Mouse (Mus musculus): ENCODE results near the gene Cdk11b. TPM values are rescaled to one million over a fixed set of nuclear protein-coding genes. Genes with fewer than 3 reads are reported as not detected.
A peak's percentile ranks its signal among the peaks of the same experiment; 100 is the strongest.

Cdk11b gene
- polyA plus RNA-seq, 1 experiment from 2014 or later, result 56.3 TPM

GRCm38 (mm10) chr4:155654183-155654455, 29.5 kb downstream of the Cdk11b start:
- WGBS, result 1% methylated on average over 6 of the region's 6 CpGs
- peaks cover 18% of the 10 kb centered on the region; the same call in 1 of the 2 replicates for H3K27me3 ChIP-seq (ENCODE audit: insufficient read depth, low read length)
- TF ChIP-seq CTCF (IDR thresholded peaks at IDR 0.05; ENCODE audit: low read depth), result no peak
- H3K4me1 ChIP-seq (ENCODE audit: insufficient read depth), result peaks cover 12% of the 10 kb centered on the region; the same call in 1 of the 2 replicates
- peak overlapping the region; percentile 63 for H3K9ac ChIP-seq
- peak overlapping the region; percentile 48 for H3K4me3 ChIP-seq (ENCODE audit: low read depth, low read length)
- DNase-seq (no peak), ATAC-seq (ENCODE audit: insufficient read depth) (no peak)
- H3K36me3 ChIP-seq (ENCODE audit: insufficient read depth), result peaks cover 38% of the 10 kb centered on the region
- no peaks in the 10 kb centered on the region for H3K9me3 ChIP-seq (ENCODE audit: low read depth, low read length)
- H3K27ac ChIP-seq (ENCODE audit: low read depth), result no peak overlapping the region
- H3K4me2 ChIP-seq, result peak overlapping the region; percentile 91

GRCm38 (mm10) chr4:155654456-155655298, 30.0 kb downstream of the Cdk11b start:
- peak; percentile 57 for ATAC-seq (ENCODE audit: insufficient read depth)
- no peaks in the 10 kb centered on the region for H3K9me3 ChIP-seq (ENCODE audit: low read depth, low read length)
- H3K27ac ChIP-seq (ENCODE audit: low read depth), result peak overlapping the region; percentile 12; the same call in 1 of the 2 replicates
- no peak for TF ChIP-seq CTCF (IDR thresholded peaks at IDR 0.05; ENCODE audit: low read depth)
- H3K4me1 ChIP-seq (ENCODE audit: insufficient read depth), result peaks cover 12% of the 10 kb centered on the region; the same call in 1 of the 2 replicates
- H3K4me2 ChIP-seq, result peak overlapping the region; percentile 91
- H3K36me3 ChIP-seq (ENCODE audit: insufficient read depth), result peaks cover 38% of the 10 kb centered on the region
- H3K27me3 ChIP-seq (ENCODE audit: insufficient read depth, low read length), result peaks cover 18% of the 10 kb centered on the region; the same call in 1 of the 2 replicates
- peak overlapping the region; percentile 48 for H3K4me3 ChIP-seq (ENCODE audit: low read depth, low read length)
- 2% methylated on average over 52 of the region's 52 CpGs for WGBS
- peak; percentile 80 for DNase-seq
- H3K9ac ChIP-seq, result peak overlapping the region; percentile 63

- peaks cover 24% of the 10 kb centered on the region for H3K36me3 ChIP-seq (ENCODE audit: insufficient read depth)
- DNase-seq, result no peak
- TF ChIP-seq CTCF (IDR thresholded peaks at IDR 0.05; ENCODE audit: low read depth), result no peak
- peaks cover 18% of the 10 kb centered on the region; the same call in 1 of the 2 replicates for H3K27me3 ChIP-seq (ENCODE audit: insufficient read depth, low read length)
- no peak overlapping the region for H3K4me2 ChIP-seq
- 88% methylated on average over 13 of the region's 13 CpGs for WGBS
- no peak overlapping the region for H3K4me3 ChIP-seq (ENCODE audit: low read depth, low read length)
- H3K27ac ChIP-seq (ENCODE audit: low read depth), result no peak overlapping the region
- no peak for ATAC-seq (ENCODE audit: insufficient read depth)
- H3K9ac ChIP-seq, result no peak overlapping the region
- peaks cover 12% of the 10 kb centered on the region; the same call in 1 of the 2 replicates for H3K4me1 ChIP-seq (ENCODE audit: insufficient read depth)
- no peaks in the 10 kb centered on the region for H3K9me3 ChIP-seq (ENCODE audit: low read depth, low read length)
These were observed 31.6 kb downstream of the Cdk11b start for GRCm38 (mm10) chr4:155656214-155656751.

GRCm38 (mm10) chr4:155658961-155659360, 34.3 kb downstream of the Cdk11b start:
- H3K27ac ChIP-seq (ENCODE audit: low read depth), result no peak overlapping the region
- peaks cover 13% of the 10 kb centered on the region; the same call in 1 of the 2 replicates for H3K27me3 ChIP-seq (ENCODE audit: insufficient read depth, low read length)
- no peaks in the 10 kb centered on the region for H3K9me3 ChIP-seq (ENCODE audit: low read depth, low read length)
- WGBS, result 89% methylated on average over 10 of the region's 10 CpGs
- TF ChIP-seq CTCF (IDR thresholded peaks at IDR 0.05; ENCODE audit: low read depth), result no peak
- no peak for ATAC-seq (ENCODE audit: insufficient read depth)
- no peak for DNase-seq
- H3K9ac ChIP-seq, result no peak overlapping the region
- H3K4me1 ChIP-seq (ENCODE audit: insufficient read depth), result peaks cover 11% of the 10 kb centered on the region; the same call in 1 of the 2 replicates
- H3K4me3 ChIP-seq (ENCODE audit: low read depth, low read length), result no peak overlapping the region
- no peak overlapping the region for H3K4me2 ChIP-seq
- peaks cover 19% of the 10 kb centered on the region for H3K36me3 ChIP-seq (ENCODE audit: insufficient read depth)

- peak; percentile 55 for DNase-seq
- no peak for ATAC-seq (ENCODE audit: insufficient read depth)
- Histone ChIP-seq H3K9ac (no peak overlapping the region), H3K27ac (ENCODE audit: low read depth) (no peak overlapping the region), H3K4me3 (ENCODE audit: low read depth, low read length) (no peak overlapping the region), H3K4me2 (no peak overlapping the region), H3K27me3 (ENCODE audit: insufficient read depth, low read length) (no peaks in the 10 kb centered on the region), H3K9me3 (ENCODE audit: low read depth, low read length) (no peaks in the 10 kb centered on the region), H3K36me3 (ENCODE audit: insufficient read depth) (peaks cover 19% of the 10 kb centered on the region), H3K4me1 (ENCODE audit: insufficient read depth) (no peaks in the 10 kb centered on the region)
- WGBS, result 58% methylated on average over 12 of the region's 12 CpGs
- TF ChIP-seq CTCF (IDR thresholded peaks at IDR 0.05; ENCODE audit: low read depth), result no peak
These were observed 36.0 kb downstream of the Cdk11b start for GRCm38 (mm10) chr4:155660641-155661040.

- DNase-seq, result peak; percentile 27
- Histone ChIP-seq H3K4me2 (no peak overlapping the region), H3K9me3 (ENCODE audit: low read depth, low read length) (no peaks in the 10 kb centered on the region), H3K36me3 (ENCODE audit: insufficient read depth) (peaks cover 6% of the 10 kb centered on the region; the same call in 1 of the 2 replicates), H3K4me1 (ENCODE audit: insufficient read depth) (no peaks in the 10 kb centered on the region), H3K9ac (no peak overlapping the region), H3K27me3 (ENCODE audit: insufficient read depth, low read length) (no peaks in the 10 kb centered on the region), H3K27ac (ENCODE audit: low read depth) (no peak overlapping the region), H3K4me3 (ENCODE audit: low read depth, low read length) (no peak overlapping the region)
- TF ChIP-seq CTCF (IDR thresholded peaks at IDR 0.05; ENCODE audit: low read depth), result no peak
- no peak for ATAC-seq (ENCODE audit: insufficient read depth)
These were observed 42.2 kb downstream of the Cdk11b start for GRCm38 (mm10) chr4:155666903-155667302.
